Mouse (Mus musculus): Measurements from ENCODE around the gene Gpm6b.

The Gpm6b gene

DNA sequence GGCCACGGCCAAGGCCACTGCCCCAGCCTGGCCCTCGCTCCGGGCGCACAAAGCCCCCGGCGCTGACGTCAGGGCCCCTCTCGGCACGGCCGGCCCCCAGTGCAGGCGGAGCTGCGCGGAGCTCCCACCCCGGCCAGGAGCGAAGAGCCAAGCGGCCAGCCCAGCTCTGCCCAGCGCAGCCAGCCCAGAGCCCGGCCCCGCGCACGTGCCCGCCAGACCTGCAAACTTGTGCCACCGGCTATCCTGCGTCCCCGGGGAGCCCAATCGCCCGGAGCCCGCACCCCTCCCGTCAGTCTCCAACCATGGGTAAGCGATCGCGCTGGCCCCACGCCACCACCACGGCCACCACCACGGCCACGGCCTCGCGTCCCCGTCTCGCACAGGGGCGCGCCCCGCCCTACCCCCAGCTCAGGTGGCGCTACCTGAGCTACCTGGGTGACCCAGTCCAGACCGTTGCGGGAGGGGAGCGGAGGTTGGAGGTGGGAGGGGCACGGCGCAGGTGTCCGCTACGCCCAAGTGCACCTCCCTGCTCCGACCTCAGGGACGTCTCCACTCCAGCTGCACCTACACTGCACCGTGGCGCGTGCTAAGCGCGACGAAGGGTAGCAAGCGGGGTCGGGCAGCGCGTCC is at the start of gene Gpm6b:
TSS of gene Gpm6b (plus strand) at position 81 of the 630 bp plus-strand sequence.
- peak; percentile 50 for DNase-seq

DNA sequence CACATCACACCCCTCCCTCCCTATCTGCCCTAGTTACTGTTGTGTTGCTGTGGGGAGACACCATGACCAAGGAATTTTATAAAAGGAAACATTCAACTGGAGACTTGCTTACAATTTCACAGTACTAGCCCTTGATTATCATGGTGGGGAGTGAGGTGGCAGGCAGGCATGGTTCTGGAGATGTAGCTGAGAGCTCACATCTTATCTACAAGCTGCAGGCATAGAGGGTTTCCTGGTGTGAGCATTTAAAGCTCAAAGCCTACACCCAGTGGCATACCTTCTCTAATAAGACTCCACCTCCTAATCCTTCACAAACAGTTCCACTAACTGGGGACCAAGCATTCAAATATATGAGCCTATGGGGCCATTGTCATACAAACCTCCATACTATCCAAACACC is 42.4 kb upstream of the Gpm6b start:
- no peak for DNase-seq

DNA sequence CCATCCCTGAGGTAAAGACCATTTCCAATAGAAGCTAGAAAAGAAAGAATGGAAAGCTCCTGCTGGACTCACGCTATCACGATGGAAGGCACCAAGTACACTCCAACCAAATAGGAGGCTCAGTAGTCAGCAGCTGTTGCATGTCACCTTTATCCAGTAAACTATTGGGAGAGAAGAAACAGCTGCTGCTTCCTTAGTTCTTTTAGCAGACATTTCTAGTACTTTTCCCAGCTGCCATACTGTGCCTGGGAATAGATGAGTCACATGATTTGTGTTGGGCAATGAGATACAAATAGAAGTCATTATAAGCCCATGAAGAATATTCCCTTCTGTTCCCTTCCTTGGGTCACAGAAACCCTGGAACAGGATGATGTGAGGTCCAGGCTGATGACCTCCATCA is 40.4 kb upstream of the Gpm6b start:
- DNase-seq = no peak

DNA sequence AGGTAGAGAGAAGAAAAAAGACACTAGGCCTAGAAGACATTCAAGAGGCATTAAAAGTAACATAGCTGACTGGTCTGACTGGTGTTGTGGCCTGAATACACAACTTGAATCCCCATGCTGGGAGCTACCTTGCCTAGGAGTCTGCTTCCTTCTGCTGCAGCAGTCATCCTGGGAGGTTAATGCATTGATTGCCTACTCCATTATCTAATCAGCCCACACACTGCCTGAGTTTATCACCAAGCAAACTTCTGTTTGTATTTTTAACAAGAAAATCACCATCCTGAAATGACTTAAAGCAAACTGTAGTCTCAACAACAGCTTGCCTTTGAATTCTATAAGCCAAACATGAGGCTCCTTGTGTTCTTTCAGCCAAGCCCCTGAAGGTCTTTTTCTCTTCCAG is 38.9 kb upstream of the Gpm6b start:
- DNase-seq = no peak

DNA sequence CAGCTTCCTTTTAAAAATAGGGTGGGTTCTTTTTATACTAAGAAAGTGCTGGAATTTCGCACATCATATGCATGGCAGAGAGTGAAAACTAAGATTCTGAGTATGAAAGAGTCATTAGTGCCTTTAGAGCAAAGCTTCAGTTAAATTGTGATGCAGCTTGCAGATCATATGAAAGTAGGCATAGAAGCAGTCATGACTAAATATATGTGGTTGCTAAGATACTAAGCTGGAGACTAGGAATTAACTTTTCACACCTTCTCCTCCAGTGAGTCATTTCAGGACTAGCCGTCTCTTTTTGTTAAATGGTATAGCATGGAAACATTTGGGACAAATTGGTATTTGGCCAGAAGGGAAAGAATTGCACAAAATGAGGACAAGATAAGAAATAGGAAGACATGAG is 24.1 kb upstream of the Gpm6b start:
- no peak for DNase-seq

DNA sequence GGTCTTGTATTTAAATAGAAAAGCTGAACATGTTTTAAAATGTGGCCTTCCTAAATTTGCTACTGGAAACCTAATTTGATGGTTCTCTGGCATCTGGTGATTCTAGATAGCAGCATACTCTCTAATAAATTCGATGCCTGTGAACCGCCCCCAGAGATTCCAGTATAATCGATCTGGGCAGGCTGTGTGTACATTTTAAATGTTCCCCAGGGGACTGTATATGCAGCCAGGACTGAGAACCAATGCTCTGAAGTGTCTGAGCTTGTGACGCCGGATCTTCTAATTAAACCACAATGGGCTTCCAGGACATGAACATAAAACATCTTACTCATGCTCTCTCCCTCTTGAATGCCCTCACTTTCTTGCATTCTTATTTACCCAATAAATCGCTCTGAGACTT is 22.5 kb upstream of the Gpm6b start:
- DNase-seq = no peak

DNA sequence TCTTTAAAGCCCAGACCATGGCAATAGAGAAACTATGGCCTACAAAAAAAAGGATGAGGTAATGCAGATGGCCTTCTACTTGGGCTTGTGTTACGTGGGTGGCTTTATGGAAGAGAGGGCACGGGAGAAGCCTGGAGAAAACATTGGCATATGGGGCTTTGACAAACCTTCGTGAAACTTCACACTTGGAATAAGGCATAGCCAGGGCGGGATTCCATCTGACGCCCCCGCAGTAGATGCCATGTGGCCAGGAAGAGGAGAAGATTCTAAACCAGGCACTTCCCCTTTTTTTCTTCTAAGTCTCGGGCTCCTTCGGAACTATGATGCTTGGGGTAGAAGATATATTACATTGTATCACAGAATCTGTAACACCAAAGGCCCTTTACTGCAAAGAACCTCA is 22.0 kb upstream of the Gpm6b start:
- peak; percentile 16 for DNase-seq

DNA sequence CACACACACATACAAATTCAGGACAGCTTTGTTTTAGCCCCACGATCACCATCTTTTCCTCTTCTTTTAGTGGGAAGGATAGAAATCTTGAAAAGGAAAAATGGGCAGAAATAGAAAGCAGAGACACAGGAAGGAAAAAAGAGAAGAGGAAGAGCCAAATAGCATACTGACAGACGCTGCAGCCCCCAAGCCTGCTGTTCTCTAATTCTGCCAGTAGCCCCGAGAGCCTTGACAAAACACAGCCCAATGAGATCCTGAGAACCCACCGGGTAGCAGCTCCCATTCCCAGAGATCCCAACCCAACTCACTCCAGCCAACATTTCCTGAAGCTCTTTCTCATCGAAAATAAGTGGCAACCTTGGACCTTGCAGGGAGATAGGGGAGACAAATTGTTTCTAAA is 19.4 kb upstream of the Gpm6b start:
- no peak for DNase-seq

DNA sequence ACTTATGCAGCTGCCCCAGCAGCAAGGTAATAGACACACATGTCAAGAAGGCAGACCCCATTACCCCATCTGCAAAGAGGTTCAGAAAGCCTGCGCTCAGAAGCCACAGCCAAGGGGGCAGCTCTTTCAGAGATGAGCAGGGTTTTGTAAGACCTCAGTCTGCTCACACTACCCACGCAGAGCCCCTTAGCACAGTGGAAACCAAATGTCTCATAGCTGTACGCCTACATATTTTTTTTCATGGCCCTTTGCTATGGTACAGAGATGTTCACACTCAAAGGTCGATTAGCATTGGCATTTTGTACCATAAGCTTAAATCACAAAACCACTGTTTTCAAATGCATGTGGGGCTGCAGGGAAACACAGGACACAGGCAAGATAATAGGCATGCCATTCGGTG is 11.9 kb upstream of the Gpm6b start:
- DNase-seq = no peak

DNA sequence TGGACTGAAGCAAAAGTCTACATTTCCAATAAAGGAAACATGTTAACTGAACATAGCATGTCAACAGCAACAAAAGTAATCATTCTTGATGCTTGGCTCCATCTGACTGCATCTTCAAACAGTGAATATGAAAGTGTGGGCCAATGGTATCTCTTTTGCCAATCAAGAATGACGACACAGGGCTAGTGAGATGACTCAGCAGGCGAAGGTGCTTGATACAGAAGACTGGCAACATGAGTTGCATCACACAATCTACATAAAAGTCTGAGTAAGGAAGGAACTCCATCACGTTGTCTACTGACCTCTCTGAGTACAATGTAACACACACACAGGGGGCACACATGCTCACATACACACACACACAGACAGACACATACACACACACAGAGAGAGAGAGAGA is 9.0 kb upstream of the Gpm6b start:
- DNase-seq = no peak

DNA sequence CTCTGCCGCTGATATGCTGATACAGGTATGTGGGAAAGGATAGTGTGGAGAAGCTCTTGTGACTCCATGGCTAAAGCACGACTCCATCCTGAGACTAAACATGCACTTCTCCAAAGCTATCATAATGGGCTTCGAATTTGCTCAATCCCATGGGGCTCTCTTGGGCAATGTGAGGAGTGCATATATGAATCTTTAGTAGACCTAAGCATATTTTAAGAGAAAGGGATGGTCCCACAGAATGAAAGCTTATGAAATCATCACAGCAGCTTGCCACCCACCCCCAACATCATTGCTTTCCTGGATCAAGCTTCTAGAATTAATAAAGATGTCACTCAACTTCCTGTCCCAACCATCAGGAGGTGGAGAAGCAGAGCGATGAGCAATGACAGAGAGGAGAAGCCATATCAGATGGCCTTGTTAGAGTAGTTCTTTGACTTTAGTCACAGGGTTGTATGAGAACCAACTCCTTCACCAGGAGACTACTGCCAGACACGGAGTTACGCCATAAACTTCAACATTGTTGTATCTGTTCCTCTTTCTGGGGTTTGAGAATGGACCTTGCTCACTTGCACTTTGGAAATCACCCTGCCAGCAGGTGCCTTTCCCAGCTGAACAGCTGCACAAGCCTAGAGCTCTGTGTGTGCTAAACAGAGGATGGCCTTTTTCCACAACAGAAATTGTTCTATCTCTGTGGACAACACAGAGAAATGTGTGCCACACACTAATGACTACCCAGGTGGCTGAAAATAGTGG is 8.0 kb upstream of the Gpm6b start:
- DNase-seq = no peak

DNA sequence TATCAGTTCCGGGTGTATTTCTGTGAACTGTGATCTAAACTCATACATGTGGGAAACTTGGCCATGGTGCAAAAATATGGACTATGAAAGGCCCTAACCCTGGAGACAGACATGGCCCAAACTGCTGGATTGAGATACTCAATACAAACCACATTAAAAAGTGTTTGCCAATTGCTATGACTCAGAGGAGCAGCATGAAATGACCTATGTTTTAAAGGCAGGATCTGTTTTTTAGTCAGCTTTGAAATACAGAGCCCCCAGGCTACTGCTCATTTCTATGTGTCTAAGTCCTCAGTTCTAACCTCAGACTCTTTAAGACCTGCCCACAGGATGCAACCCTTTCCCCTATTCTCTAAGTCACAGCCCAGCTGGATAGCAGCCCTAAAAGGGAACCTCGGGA is 2.6 kb upstream of the Gpm6b start:
- DNase-seq = no peak

DNA sequence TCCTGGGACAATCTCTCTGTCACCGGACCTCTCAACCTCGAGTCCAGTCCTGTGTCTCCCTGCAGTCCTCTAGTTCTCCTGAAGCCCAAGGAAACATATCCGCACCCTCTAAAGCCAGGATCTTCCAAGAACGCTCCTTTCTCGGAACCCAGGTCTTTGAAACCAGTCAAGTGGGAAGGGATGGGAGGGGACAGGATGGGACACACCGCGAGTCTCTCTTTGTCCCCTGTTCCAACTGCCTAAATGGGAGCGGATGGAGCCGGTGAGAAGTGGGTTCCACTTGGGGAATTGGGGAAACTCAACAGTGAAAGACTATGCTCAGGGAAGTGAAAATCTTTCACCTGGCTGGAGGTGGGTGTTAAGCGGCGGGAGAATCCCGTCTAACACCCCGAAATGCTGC is 809 bp downstream of the Gpm6b start:
- DNase-seq = no peak

DNA sequence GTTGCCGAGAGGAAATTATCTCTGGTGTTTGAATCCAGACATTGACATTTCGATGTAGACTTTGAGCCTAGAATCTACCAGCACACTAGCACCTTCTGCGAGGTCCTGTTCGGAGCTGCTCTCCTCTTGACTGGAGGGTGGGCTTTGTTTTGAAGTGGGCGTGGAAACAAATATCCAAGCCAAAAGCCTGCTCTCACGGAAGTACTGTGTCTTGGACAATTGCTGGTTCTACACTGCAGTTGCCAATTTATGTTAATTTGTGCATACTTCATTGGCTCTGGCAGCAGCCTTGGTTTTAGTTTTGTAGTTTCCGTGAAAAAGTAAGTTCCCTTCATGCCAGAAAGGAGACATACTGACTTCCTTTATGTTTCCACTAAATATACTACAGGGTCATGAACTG is 2.0 kb downstream of the Gpm6b start:
- no peak for DNase-seq

DNA sequence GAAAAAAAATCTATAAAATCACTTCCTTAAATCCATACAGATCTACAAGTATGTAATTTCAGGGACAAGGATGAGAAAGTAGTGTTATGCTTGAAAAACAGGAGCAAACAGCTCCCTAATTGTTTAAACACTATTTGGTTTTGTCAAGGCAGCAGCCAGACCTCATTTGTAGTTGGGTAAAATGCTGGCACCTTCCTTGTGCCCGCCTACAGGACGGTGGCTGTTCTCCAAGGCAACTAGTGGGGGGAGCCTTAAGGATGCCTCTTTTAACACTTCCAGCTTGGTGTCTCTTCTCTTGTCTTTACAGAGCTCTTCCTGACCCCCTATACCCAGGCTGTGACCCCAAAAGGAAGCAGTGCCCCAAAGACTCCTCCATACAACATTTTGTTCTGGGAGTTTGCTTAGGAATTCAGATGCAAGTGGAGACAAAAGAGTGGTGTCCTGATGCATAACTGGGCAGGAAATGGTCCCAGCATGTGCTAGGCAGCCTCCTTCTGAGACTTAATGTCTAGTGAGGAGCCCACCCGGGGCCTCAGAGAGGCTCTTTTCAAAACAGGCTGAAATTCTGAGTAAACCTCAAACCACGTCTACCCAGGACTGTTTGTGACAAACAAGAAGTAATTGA is 4.7 kb downstream of the Gpm6b start:
- DNase-seq = no peak

DNA sequence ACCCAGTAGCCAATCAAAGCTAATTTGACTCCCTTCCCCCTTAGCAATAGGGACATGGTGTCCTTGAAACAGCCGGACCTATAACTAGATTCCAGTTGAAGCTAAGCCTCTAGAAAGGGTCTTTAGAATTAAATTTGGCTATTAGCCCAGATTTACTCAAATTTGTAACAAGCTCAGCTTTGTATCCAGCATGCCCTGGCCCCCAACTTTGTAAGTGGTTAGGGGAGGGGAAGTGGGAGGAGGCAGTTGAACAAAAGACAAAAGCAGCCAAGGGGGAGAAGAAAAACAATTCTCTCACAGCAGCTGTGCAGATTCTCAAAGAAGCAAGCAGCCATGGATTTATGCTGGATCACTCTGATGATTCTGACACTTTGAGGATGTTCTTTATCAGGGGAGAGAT is 32.8 kb downstream of the Gpm6b start:
- DNase-seq = no peak

DNA sequence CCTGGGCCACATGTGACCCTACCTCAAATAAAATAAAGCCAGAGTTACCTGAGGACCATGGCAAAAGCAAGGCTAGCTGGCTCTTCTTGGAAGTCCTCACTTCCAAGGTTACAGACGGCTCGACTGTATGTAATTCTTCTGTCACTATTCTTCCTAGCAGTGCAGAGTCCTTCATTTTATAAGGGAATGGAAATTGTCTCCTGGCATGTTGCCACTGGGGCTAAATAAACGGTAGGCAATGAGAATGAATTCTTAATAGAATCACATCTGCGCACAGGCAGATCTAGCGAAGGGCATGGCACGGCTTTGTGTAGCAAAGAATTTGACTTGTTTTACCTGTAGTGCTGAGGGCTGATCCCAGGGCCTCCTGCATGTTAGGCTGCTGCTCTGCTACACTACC is 33.9 kb downstream of the Gpm6b start:
- no peak for DNase-seq

DNA sequence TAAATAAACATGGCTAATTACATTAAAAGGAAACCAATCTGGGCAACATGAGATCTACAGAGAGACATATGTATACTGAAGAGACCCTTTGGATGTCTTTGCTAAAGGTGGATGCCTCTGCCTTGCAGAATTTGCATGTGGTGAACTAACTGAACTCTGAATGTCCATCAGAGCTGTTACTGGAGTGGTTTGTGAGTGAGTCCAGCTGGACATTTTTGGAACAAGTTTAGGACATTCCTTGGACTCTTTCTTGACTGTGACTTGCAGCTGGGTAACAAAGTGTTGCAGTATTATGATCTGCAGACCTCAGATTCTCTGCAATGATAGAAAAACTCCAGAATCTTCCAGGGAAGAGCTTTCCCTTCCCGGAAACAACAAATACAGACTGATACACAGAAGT is 41.1 kb downstream of the Gpm6b start:
- DNase-seq = no peak

DNA sequence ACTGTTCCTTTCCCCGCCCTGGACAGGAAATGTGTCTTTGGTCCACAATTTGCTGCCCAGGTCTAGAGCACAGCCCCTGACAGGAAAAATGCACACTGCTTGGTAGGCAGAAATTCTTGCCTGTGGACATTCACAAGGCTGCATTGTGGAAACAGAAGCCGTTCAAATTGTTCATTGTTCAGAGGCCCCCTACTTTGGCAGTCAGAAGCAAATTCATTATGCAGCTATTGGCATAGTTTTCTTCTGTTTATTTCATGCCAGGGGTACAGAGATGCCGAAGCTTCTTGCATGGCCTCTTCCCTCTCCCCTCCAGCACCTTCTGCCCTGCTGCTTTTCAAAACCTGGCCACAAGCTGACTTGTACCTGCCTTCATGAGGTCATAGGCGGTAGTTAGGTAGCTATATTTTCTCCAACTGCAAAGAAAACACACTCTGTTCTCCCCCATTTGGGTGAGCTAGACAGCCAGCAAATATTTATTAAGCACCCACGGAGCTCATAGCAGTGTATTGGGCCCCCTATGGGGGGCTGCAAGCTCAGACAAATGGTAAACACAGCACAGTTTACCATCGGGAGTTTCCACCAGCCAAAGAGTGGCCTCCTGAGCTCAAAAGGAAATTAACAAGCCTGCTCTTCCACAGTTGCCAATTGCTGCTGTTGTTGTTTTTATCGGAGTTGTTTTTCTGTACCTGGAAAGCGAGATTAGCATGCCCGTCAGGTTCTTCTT is 48.2 kb downstream of the Gpm6b start:
- no peak for DNase-seq

DNA sequence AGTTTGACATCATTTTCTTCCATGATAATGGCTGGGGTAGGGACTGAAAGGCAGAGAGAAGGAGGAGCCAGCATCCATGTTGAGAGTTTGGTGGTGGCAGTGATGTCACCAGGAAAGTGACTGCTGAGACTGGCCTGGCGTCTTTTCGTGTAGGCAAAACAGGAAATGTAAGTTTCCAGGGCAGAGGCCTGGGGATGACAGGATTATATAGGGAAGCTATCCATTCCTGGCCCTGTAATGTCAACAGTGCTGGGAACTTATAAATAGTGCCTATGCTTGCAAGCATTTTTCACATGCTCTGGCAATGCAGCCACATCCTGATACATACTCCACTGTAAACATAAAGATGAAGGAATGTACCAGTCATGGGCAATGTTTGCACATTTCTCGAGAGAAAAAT is 52.6 kb downstream of the Gpm6b start:
- no peak for DNase-seq

DNA sequence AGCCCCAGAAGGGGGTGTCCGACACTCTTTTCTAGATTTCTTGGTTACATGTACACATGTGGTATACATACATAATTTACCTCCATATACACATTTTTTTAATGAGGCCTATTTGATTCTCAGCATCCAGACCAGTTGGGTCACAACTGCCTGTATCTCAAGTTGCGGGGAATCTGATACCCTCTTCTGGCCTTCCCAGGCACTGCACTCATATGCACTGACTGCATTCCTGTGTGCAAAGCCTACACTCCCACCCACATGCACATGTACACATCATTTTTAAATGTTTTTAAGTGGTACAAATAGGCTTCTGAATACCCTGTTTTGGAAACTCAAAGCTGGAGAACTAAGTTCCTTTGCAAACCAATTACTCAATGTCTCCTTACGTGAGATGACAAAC is 54.8 kb downstream of the Gpm6b start:
- no peak for DNase-seq

DNA sequence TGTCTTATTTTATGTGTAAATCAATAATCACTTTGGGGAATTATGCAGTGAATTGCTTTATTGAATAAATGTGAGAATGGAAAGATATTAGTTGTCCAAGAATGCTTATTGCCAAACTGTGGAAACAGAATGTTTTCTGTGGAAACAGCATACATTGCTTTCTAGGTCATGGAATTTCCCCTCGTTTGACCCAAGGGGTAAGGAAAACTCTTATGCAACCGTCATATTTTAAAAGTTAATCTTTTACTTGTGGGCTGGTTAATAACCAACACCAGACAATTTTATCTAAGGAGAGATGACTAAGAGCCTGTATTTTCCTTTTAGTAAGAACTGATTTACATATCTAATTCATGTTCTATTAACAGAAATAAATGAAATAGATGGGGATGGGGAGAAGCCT is 64.1 kb downstream of the Gpm6b start:
- DNase-seq = no peak

DNA sequence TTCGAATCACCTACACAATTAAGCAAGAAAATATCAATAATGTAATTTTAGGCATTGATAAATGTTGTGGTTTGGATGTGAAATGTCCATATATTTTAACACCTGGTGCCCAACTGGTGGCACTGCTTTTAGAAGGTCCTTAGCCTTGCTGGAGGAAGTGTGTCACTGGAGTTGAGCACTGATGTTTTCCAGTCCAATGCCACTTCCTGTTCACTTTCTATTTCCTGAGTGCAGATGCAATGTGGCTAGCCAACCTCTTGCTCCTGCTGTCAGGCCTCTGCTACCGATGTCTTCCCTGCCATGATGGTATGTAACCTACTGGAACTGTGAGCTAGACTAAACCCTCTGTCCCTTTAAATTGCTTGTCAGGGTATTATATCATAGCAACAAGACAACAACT is 65.6 kb downstream of the Gpm6b start:
- no peak for DNase-seq

Data from right cerebral cortex, postnatal 4 days (tissue).